Mouse (Mus musculus) heart, embryonic 12.5 days (tissue): Measurements from ENCODE around the gene Recql5. TPM values are rescaled to one million over a fixed set of nuclear protein-coding genes. Genes with fewer than 3 reads are reported as not detected.
A peak's percentile ranks its signal among the peaks of the same experiment; 100 is the strongest.
"Not testable (repeated sequence)": the region's sequence is repeated elsewhere in the genome, so short reads cannot be mapped to it uniquely, and the experiment has no call there.

Experiments
- ATAC-seq: fragments of 200-750 bp; cut with Nextera tagmentation; 2 replicates; pipeline ENCODE4 v1.8.0; 2017; ENCODE audit warnings: moderate TSS enrichment, moderate library complexity; ENCODE audit not compliant: insufficient number of reproducible peaks, low FRiP score
- H3K27ac ChIP-seq: fragments of 300-500 bp; sonication (generic); 2 replicates; pipeline ENCODE4 v1.5.1; 2016; ENCODE audit warnings: mild to moderate bottlenecking, moderate library complexity; ENCODE audit not compliant: poor library complexity, severe bottlenecking
- H3K27me3 ChIP-seq: fragments of 300-500 bp; sonication (generic); replicated peaks from 2 replicates; pipeline ENCODE4 v1.6.1; 2016; ENCODE audit warnings: mild to moderate bottlenecking, moderate library complexity
- H3K36me3 ChIP-seq: fragments of 300-500 bp; sonication (generic); 2 replicates; pipeline ENCODE4 v1.6.1; 2016; ENCODE audit warnings: mild to moderate bottlenecking, moderate library complexity
- H3K4me1 ChIP-seq: fragments of 300-500 bp; sonication (generic); replicated peaks from 2 replicates; pipeline ENCODE4 v1.6.1; 2016; ENCODE audit warnings: mild to moderate bottlenecking
- H3K4me2 ChIP-seq: fragments of 300-500 bp; sonication (generic); 2 replicates; pipeline ENCODE4 v1.6.1; 2016; ENCODE audit warnings: mild to moderate bottlenecking, moderate library complexity
- H3K4me3 ChIP-seq: fragments of 300-500 bp; sonication (generic); 2 replicates; pipeline ENCODE4 v1.5.1; 2016; ENCODE audit warnings: mild to moderate bottlenecking
- H3K9ac ChIP-seq: fragments of 300-500 bp; sonication (generic); 2 replicates; pipeline ENCODE4 v1.6.1; 2016; ENCODE audit warnings: mild to moderate bottlenecking, moderate library complexity
- H3K9me3 ChIP-seq: fragments of 300-500 bp; sonication (generic); replicated peaks from 2 replicates; pipeline ENCODE4 v1.6.1; 2016; ENCODE audit warnings: mild to moderate bottlenecking, moderate library complexity
- WGBS: fragments of 180-500 bp; shearing (Covaris S2); methylation state at CpG from one replicate; pipeline ENCODE4 v1.1.7; 2016; 5-methylcytosine and 5-hydroxymethylcytosine counted together
- polyA plus RNA-seq: library from polyadenylated mRNA; unstranded; fragments of >200 nt; fragmentation: Nextera tagmentation; extraction: Ambion mirVana; gene quantifications from 2 replicates; pipeline ENCODE4 v1.2.1, GENCODE M21; 2016

The Recql5 gene
- polyA plus RNA-seq, 1 experiment from 2014 or later: 13.8 TPM

DNA sequence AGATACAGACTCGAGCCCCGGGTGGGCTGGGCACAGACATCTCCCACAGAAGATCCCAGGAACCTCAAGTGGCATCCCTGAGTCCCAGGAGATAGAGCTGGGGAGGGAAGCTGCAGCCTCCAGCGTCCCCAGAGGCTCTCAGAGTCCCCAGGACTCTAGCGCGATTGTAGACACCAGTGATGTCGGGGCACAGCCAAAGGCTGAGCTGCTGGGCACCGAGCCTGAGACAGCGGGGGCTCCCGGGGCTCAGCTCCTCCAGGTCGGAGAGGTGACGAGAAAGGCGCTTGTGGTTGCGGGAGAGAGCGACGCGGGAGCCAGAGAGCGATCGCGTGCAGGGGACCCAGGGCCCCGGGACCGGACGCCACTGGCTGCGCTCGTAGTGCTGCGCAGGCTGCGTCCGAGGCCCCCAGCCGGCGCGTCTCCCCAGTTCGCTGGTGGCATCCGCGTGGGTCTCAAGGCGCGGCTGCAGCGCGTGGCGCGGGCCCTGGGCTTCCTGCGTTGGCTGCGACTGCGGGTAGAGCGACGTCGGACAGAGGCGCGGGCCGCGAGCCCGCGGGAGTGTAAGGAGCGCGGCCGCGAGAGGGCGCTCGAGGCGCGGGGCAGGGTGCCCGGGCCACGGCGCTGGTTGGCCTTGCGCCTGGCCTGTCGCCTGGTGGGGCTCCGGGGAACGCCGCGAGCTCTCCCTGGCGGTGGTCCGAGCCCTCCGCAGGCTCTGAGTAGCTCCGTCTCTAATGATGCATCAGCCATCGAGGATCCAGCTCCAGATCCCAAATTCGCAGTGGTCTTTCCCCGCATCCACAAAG lies 73.9 kb downstream of the Recql5 start:
- Histone ChIP-seq H3K36me3 (peaks cover 21% of the 10 kb centered on the region), H3K4me1 (peaks cover 16% of the 10 kb centered on the region), H3K4me3 (peak overlapping the region; percentile 47), H3K9ac (peak overlapping the region; percentile 57), H3K27ac (no peak overlapping the region), H3K4me2 (peak overlapping the region; percentile 73), H3K27me3 (peaks cover 62% of the 10 kb centered on the region), H3K9me3 (peaks cover 6% of the 10 kb centered on the region)
- peak; percentile 73 for ATAC-seq
- WGBS: 1% methylated on average over 75 of the region's 75 CpGs

- Histone ChIP-seq H3K9me3 (peaks cover 6% of the 10 kb centered on the region), H3K4me2 (peak within 1 kb of the TSS; percentile 73), H3K27me3 (peaks cover 61% of the 10 kb centered on the region), H3K4me3 (peak within 1 kb of the TSS; percentile 47), H3K4me1 (peaks cover 16% of the 10 kb centered on the region), H3K9ac (peak within 1 kb of the TSS; percentile 57), H3K36me3 (peaks cover 31% of the 10 kb centered on the region), H3K27ac (no peak within 1 kb of the TSS)
- no peak for ATAC-seq
- WGBS: 12% methylated on average over 27 of the region's 27 CpGs
Observed at GRCm38 (mm10) chr11:115858354-115858753, 74.9 kb downstream of the Recql5 start, which contains the start of gene Myo15b. Myo15b (plus strand) TSS chr11:115858406.

DNA sequence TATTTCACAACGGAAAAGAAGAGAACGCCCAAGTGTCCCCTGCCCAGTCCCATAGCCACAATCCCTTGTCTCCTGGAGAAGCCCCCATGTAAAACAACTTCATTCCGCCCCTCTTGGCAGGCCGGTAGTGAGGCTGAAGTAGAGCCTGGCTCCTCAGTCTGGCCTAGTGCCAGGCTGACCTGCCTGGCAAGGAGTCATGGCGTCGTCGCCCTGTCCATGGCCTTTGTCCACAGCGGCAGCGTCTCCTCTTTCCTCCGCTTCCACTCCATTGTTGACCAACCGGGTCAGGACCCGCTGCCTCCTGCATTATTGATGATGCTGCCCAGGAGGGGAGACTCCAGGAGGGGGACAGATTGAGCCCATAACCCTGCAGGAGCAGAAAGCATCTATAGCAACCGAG lies 75.3 kb downstream of the Recql5 start:
- ATAC-seq: no peak
- Histone ChIP-seq H3K4me3 (no peak overlapping the region), H3K4me1 (peaks cover 16% of the 10 kb centered on the region), H3K36me3 (peaks cover 35% of the 10 kb centered on the region), H3K9ac (no peak overlapping the region), H3K4me2 (no peak overlapping the region), H3K27me3 (peaks cover 57% of the 10 kb centered on the region), H3K27ac (no peak overlapping the region), H3K9me3 (peaks cover 6% of the 10 kb centered on the region)
- WGBS: 65% methylated on average over 13 of the region's 13 CpGs

DNA sequence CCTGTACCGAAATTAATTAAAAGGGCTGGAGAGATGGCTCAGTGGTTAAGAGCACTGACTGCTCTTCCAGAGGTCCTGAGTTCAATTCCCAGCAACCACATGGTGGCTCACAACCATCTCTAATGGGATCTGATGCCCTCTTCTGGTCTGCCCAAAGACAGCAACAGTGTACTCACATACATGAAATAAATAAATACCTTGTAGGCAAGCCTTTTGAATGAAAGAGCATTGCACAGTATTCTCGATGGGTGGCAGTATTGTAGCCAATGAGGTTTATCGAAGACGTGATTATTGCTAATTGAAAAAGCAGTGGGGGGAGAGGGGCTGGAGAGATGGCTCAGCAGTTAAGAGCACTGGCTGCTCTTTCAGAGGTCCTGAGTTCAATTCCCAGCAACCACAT lies 76.1 kb downstream of the Recql5 start:
- not testable (repeated sequence) for H3K4me3 ChIP-seq, H3K9me3 ChIP-seq, H3K4me2 ChIP-seq, H3K27ac ChIP-seq, H3K9ac ChIP-seq, ATAC-seq
- peaks cover 51% of the 10 kb centered on the region for H3K27me3 ChIP-seq
- peaks cover 16% of the 10 kb centered on the region for H3K4me1 ChIP-seq
- WGBS: 87% methylated on average over 4 of the region's 4 CpGs
- peaks cover 43% of the 10 kb centered on the region for H3K36me3 ChIP-seq

- no peak for ATAC-seq
- Histone ChIP-seq H3K27ac (no peak overlapping the region), H3K27me3 (peaks cover 27% of the 10 kb centered on the region), H3K9me3 (peaks cover 6% of the 10 kb centered on the region), H3K4me2 (no peak overlapping the region), H3K9ac (no peak overlapping the region), H3K36me3 (peaks cover 67% of the 10 kb centered on the region), H3K4me1 (peaks cover 13% of the 10 kb centered on the region), H3K4me3 (no peak overlapping the region)
- 80% methylated on average over 6 of the region's 6 CpGs for WGBS
Observed at GRCm38 (mm10) chr11:115854674-115855073, 78.6 kb downstream of the Recql5 start.

GRCm38 (mm10) chr11:115845819-115846218 lies 87.5 kb downstream of the Recql5 start:
- H3K4me3 ChIP-seq: no peak overlapping the region
- H3K4me2 ChIP-seq: no peak overlapping the region
- H3K27me3 ChIP-seq: no peaks in the 10 kb centered on the region
- no peak overlapping the region for H3K9ac ChIP-seq
- H3K9me3 ChIP-seq: peaks cover 6% of the 10 kb centered on the region
- 99% methylated on average over 2 of the region's 2 CpGs for WGBS
- H3K27ac ChIP-seq: no peak overlapping the region
- H3K36me3 ChIP-seq: peaks cover 64% of the 10 kb centered on the region
- peaks cover 41% of the 10 kb centered on the region for H3K4me1 ChIP-seq
- no peak for ATAC-seq

GRCm38 (mm10) chr11:115844240-115844639 lies 89.0 kb downstream of the Recql5 start:
- WGBS: 78% methylated on average over 8 of the region's 8 CpGs
- H3K4me2 ChIP-seq: no peak overlapping the region
- H3K27ac ChIP-seq: peak overlapping the region; percentile 97; the same call in 1 of the 2 replicates
- H3K4me3 ChIP-seq: no peak overlapping the region
- peaks cover 53% of the 10 kb centered on the region for H3K4me1 ChIP-seq
- no peak for ATAC-seq
- peaks cover 6% of the 10 kb centered on the region for H3K9me3 ChIP-seq
- no peaks in the 10 kb centered on the region for H3K27me3 ChIP-seq
- peaks cover 48% of the 10 kb centered on the region for H3K36me3 ChIP-seq
- H3K9ac ChIP-seq: peak overlapping the region; percentile 36; the same call in 1 of the 2 replicates

DNA sequence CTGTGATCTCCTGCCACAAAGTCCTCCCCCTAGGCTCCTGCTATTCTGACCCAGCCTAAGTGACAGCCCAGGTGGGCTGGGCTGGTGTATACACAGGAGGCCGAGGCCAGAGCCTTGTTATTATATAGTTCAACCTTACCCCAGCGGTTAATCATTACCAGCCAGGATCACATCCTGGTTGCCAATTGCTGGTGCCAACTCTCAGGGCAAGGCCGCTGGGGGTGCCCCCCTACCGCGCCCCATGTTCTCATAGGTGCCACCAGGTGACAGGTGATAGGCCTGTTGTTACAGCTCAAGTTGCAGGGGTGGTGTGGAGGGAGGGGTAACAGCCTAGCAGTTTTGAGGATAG lies 89.4 kb downstream of the Recql5 start:
- peak overlapping the region; percentile 97 for H3K27ac ChIP-seq
- H3K4me1 ChIP-seq: peaks cover 57% of the 10 kb centered on the region
- no peak overlapping the region for H3K4me2 ChIP-seq
- H3K27me3 ChIP-seq: no peaks in the 10 kb centered on the region
- no peak for ATAC-seq
- peaks cover 6% of the 10 kb centered on the region for H3K9me3 ChIP-seq
- no peak overlapping the region for H3K4me3 ChIP-seq
- H3K9ac ChIP-seq: no peak overlapping the region
- WGBS: 88% methylated on average over 5 of the region's 5 CpGs
- peaks cover 45% of the 10 kb centered on the region for H3K36me3 ChIP-seq

GRCm38 (mm10) chr11:115843141-115843890 lies 90.0 kb downstream of the Recql5 start:
- 84% methylated on average over 11 of the region's 14 CpGs for WGBS
- peak overlapping the region; percentile 42; the same call in 1 of the 2 replicates for H3K4me2 ChIP-seq
- ATAC-seq: no peak

More at GRCm38 (mm10) chr11:115843141-115843890, 90.0 kb downstream of the Recql5 start:
- Histone ChIP-seq H3K4me1 (peaks cover 63% of the 10 kb centered on the region), H3K9ac (peak overlapping the region; percentile 43; the same call in 1 of the 2 replicates), H3K27ac (peak overlapping the region; percentile 97), H3K27me3 (no peaks in the 10 kb centered on the region), H3K9me3 (peaks cover 6% of the 10 kb centered on the region), H3K36me3 (peaks cover 39% of the 10 kb centered on the region), H3K4me3 (no peak overlapping the region)
